8 mouse cellular contexts compared by ENCODE assay signal in the genomic region with DNA sequence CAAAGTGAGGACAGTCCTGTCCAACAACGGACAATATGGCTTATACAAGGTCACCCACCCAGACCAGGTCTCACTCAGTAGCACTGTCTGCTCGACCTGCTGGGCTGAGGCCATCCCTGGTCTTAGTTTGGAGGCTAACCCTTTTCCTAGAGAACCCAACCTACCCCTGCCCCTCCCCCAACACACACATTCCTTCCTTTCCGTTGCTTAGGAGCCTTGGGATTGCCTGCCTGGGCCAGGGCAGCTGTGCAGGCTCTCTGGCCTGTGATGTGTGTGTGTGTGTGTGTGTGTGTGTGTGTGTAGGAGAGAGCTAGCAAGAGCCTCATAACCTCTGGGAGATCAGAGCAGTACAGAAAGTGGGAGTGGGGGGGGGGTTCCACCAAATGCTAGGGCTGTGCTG. TPM values are rescaled to one million over a fixed set of nuclear protein-coding genes. Genes with fewer than 3 reads are reported as not detected.
DNase-seq lines count a peak whose midpoint lies in the region; ATAC-seq and TF ChIP-seq lines count a peak whose summit lies in the region.

No protein-coding gene starts in this region.

- no peak overlapping the region for H3K4me3 ChIP-seq in layer of hippocampus, adult 2 months
- peak overlapping the region; percentile 70 for H3K4me3 ChIP-seq in limb, embryonic 12.5 days (replicated peaks)
- peak overlapping the region; percentile 15; the same call in 1 of the 2 replicates for H3K4me3 ChIP-seq in neural tube, embryonic 12.5 days

- 0 out of 2 replicates have a peak, but pooled peaks have one; percentile 22 for ATAC-seq in limb, embryonic 12.5 days (ENCODE audit: insufficient number of reproducible peaks, insufficient read depth, low FRiP score, low TSS enrichment, low read depth)
- peak; percentile 35 for ATAC-seq in neural tube, embryonic 12.5 days (ENCODE audit: low FRiP score, low read depth)
- no peak for ATAC-seq in erythroid progenitor cell, adult 5-6 weeks (replicated peaks; ENCODE audit: low FRiP score, poor library complexity, severe bottlenecking)

- H3K27me3 ChIP-seq in limb, embryonic 12.5 days, result peaks cover 8% of the 10 kb centered on the region; the same call in 1 of the 2 replicates
- peaks cover 24% of the 10 kb centered on the region for H3K27me3 ChIP-seq in neural tube, embryonic 12.5 days (replicated peaks)

- no peak for TF ChIP-seq CTCF in layer of hippocampus, adult 2 months (conservative IDR thresholded peaks at IDR 0.05)

- no peak for DNase-seq in layer of hippocampus, adult 2 months (ENCODE audit: low spot score in 2 of 2)
- no peak for DNase-seq in layer of hippocampus, adult 11-12 months (ENCODE audit: low spot score)
- peak; percentile 73 for DNase-seq in forelimb bud, embryonic 11.5 days (ENCODE audit: low read depth, low spot score)
- no peak for DNase-seq in cerebellum, adult 18-20 months
- no peak for DNase-seq in gastrocnemius, postnatal 25 days

- H3K27ac ChIP-seq in layer of hippocampus, adult 2 months, result peak overlapping the region; percentile 51; the same call in 1 of the 2 replicates
- H3K27ac ChIP-seq in limb, embryonic 12.5 days, result peak overlapping the region; percentile 83
- no peak overlapping the region for H3K27ac ChIP-seq in neural tube, embryonic 12.5 days

- peaks cover 23% of the 10 kb centered on the region for H3K36me3 ChIP-seq in limb, embryonic 12.5 days
- H3K36me3 ChIP-seq in neural tube, embryonic 12.5 days, result 0 out of 2 replicates have a peak, but pooled peaks cover under 1% of the 10 kb centered on the region

- no peaks in the 10 kb centered on the region; the same call in 1 of the 2 replicates for H3K9me3 ChIP-seq in limb, embryonic 12.5 days
- H3K9me3 ChIP-seq in neural tube, embryonic 12.5 days, result no peaks in the 10 kb centered on the region

- H3K9ac ChIP-seq in limb, embryonic 12.5 days (replicated peaks), result no peak overlapping the region; the same call in 1 of the 2 replicates
- peak overlapping the region; percentile 18; the same call in 1 of the 2 replicates for H3K9ac ChIP-seq in neural tube, embryonic 12.5 days

- 24% methylated on average over 3 of the region's 3 CpGs for whole genome bisulfite sequencing in limb, embryonic 12.5 days
- 10% methylated on average over 3 of the region's 3 CpGs for WGBS in neural tube, embryonic 12.5 days

- peak overlapping the region; percentile 93 for H3K4me2 ChIP-seq in limb, embryonic 12.5 days
- peak overlapping the region; percentile 87 for H3K4me2 ChIP-seq in neural tube, embryonic 12.5 days (replicated peaks)

- H3K4me1 ChIP-seq in limb, embryonic 12.5 days (replicated peaks), result peaks cover 53% of the 10 kb centered on the region
- peaks cover 37% of the 10 kb centered on the region for H3K4me1 ChIP-seq in neural tube, embryonic 12.5 days

RNA-seq across cellular contexts. Expression of a gene that starts 2.1 kb away (rescaled TPM):
- 10 to 100 TPM; 11.3 to 16.4 TPM for total RNA-seq in layer of hippocampus, adult 2 months (2021)
- polyA plus RNA-seq in limb, embryonic 12.5 days (2016; fragmentation: Nextera tagmentation; extraction: Ambion mirVana), result 28.0 and 29.5 TPM in 2 replicates
- 15.1 and 16.8 TPM in 2 replicates for polyA plus RNA-seq in neural tube, embryonic 12.5 days (2016; fragmentation: Nextera tagmentation; extraction: Ambion mirVana)
- not detected in 2 replicates for total RNA-seq in erythroid progenitor cell, adult 5-6 weeks (2015; ENCODE audit: low replicate concordance)
- 2.1 TPM in 1 of 2 replicates, not detected in the other for total RNA-seq in erythroid progenitor cell, adult 5-6 weeks (2017; ENCODE audit: low replicate concordance)
- 1 to 10 TPM; 2.9 to 3.8 TPM for total RNA-seq in gastrocnemius, postnatal 25 days (2021)

RNA-seq across cellular contexts. Expression of a gene that starts 2.2 kb away (rescaled TPM):
- total RNA-seq in layer of hippocampus, adult 2 months (2021), result 1 to 10 TPM; 1.4 to 2.4 TPM
- polyA plus RNA-seq in limb, embryonic 12.5 days (2016; fragmentation: Nextera tagmentation; extraction: Ambion mirVana), result 2.5 and 3.7 TPM in 2 replicates
- polyA plus RNA-seq in neural tube, embryonic 12.5 days (2016; fragmentation: Nextera tagmentation; extraction: Ambion mirVana), result 1.2 and 1.4 TPM in 2 replicates
- not detected in 2 replicates for total RNA-seq in erythroid progenitor cell, adult 5-6 weeks (2015; ENCODE audit: low replicate concordance)
- not detected in 2 replicates for total RNA-seq in erythroid progenitor cell, adult 5-6 weeks (2017; ENCODE audit: low replicate concordance)
- total RNA-seq in gastrocnemius, postnatal 25 days (2021), result under 1 TPM; 0.20 to 0.32 TPM

RNA-seq across cellular contexts. Expression of a gene that starts 12.9 kb away (rescaled TPM):
- total RNA-seq in layer of hippocampus, adult 2 months (2021), result 10 to 100 TPM; 59.8 to 65.2 TPM
- 41.5 and 42.6 TPM in 2 replicates for polyA plus RNA-seq in limb, embryonic 12.5 days (2016; fragmentation: Nextera tagmentation; extraction: Ambion mirVana)
- 57.6 and 57.7 TPM in 2 replicates for polyA plus RNA-seq in neural tube, embryonic 12.5 days (2016; fragmentation: Nextera tagmentation; extraction: Ambion mirVana)
- 8.6 and 10.5 TPM in 2 replicates for total RNA-seq in erythroid progenitor cell, adult 5-6 weeks (2015; ENCODE audit: low replicate concordance)
- 2.1 and 14.6 TPM in 2 replicates for total RNA-seq in erythroid progenitor cell, adult 5-6 weeks (2017; ENCODE audit: low replicate concordance)
- 10 to 100 TPM in 1 of 2 experiments, 1 to 10 TPM in 1; 9.3 to 12.3 TPM for total RNA-seq in gastrocnemius, postnatal 25 days (2021)

RNA-seq across cellular contexts. Expression of a gene that starts 29.0 kb away (rescaled TPM):
- total RNA-seq in layer of hippocampus, adult 2 months (2021), result 10 to 100 TPM; 41.7 to 48.2 TPM
- 145 and 149 TPM in 2 replicates for polyA plus RNA-seq in limb, embryonic 12.5 days (2016; fragmentation: Nextera tagmentation; extraction: Ambion mirVana)
- polyA plus RNA-seq in neural tube, embryonic 12.5 days (2016; fragmentation: Nextera tagmentation; extraction: Ambion mirVana), result 121 and 122 TPM in 2 replicates
- 15.9 and 23.1 TPM in 2 replicates for total RNA-seq in erythroid progenitor cell, adult 5-6 weeks (2015; ENCODE audit: low replicate concordance)
- 12.3 and 14.8 TPM in 2 replicates for total RNA-seq in erythroid progenitor cell, adult 5-6 weeks (2017; ENCODE audit: low replicate concordance)
- 10 to 100 TPM; 19.3 to 23.6 TPM for total RNA-seq in gastrocnemius, postnatal 25 days (2021)

RNA-seq across cellular contexts. Expression of a gene that starts 40.1 kb away (rescaled TPM):
- 10 to 100 TPM; 33.7 to 37.3 TPM for total RNA-seq in layer of hippocampus, adult 2 months (2021)
- 93.9 and 100 TPM in 2 replicates for polyA plus RNA-seq in limb, embryonic 12.5 days (2016; fragmentation: Nextera tagmentation; extraction: Ambion mirVana)
- polyA plus RNA-seq in neural tube, embryonic 12.5 days (2016; fragmentation: Nextera tagmentation; extraction: Ambion mirVana), result 101 and 112 TPM in 2 replicates
- total RNA-seq in erythroid progenitor cell, adult 5-6 weeks (2015; ENCODE audit: low replicate concordance), result 15.1 and 21.3 TPM in 2 replicates
- 1.9 and 9.8 TPM in 2 replicates for total RNA-seq in erythroid progenitor cell, adult 5-6 weeks (2017; ENCODE audit: low replicate concordance)
- total RNA-seq in gastrocnemius, postnatal 25 days (2021), result 10 to 100 TPM; 30.6 to 31.5 TPM
